Mouse (Mus musculus) urinary bladder, adult 18-20 months (tissue): Measurements from ENCODE around the gene Ccl20.

Experiments
- DNase-seq, 2 experiments: peaks; one replicate each; pipeline ENCODE4 v3.0.0; 2022; ENCODE audit warnings: low spot score in 2 of 2, mixed read lengths in 2 of 2

The Ccl20 gene

GRCm38 (mm10) chr1:83116447-83117137 is at the start of gene Ccl20:
Gene Ccl20 (plus strand): TSS chr1:83116766.
- DNase-seq: no peak

- no peak for DNase-seq
Measured at GRCm38 (mm10) chr1:83067205-83067604, 49.4 kb upstream of the Ccl20 start.

- no peak for DNase-seq
Measured at GRCm38 (mm10) chr1:83075526-83076189, 40.9 kb upstream of the Ccl20 start.

GRCm38 (mm10) chr1:83076190-83076917 is 40.2 kb upstream of the Ccl20 start:
- DNase-seq: no peak

- DNase-seq: no peak
Measured at GRCm38 (mm10) chr1:83077016-83077415, 39.5 kb upstream of the Ccl20 start.

GRCm38 (mm10) chr1:83084790-83085189 is 31.8 kb upstream of the Ccl20 start:
- DNase-seq: no peak

GRCm38 (mm10) chr1:83091268-83091667 is 25.3 kb upstream of the Ccl20 start:
- no peak for DNase-seq

- DNase-seq: no peak
Measured at GRCm38 (mm10) chr1:83096935-83097334, 19.6 kb upstream of the Ccl20 start.

- DNase-seq: no peak
Measured at GRCm38 (mm10) chr1:83099160-83099559, 17.4 kb upstream of the Ccl20 start.

GRCm38 (mm10) chr1:83099580-83100137 is 16.9 kb upstream of the Ccl20 start:
- no peak for DNase-seq

GRCm38 (mm10) chr1:83101891-83102290 is 14.7 kb upstream of the Ccl20 start:
- DNase-seq: no peak

GRCm38 (mm10) chr1:83105464-83105863 is 11.1 kb upstream of the Ccl20 start:
- DNase-seq: no peak

GRCm38 (mm10) chr1:83107410-83107978 is 9.1 kb upstream of the Ccl20 start:
- DNase-seq: no peak

- no peak for DNase-seq
Measured at GRCm38 (mm10) chr1:83110992-83111391, 5.6 kb upstream of the Ccl20 start.

GRCm38 (mm10) chr1:83111726-83112125 is 4.8 kb upstream of the Ccl20 start:
- no peak for DNase-seq

GRCm38 (mm10) chr1:83117217-83117616 is 651 bp downstream of the Ccl20 start:
- no peak for DNase-seq

- no peak for DNase-seq
Measured at GRCm38 (mm10) chr1:83117661-83118060, 1.1 kb downstream of the Ccl20 start.

- no peak for DNase-seq
Measured at GRCm38 (mm10) chr1:83119903-83120302, 3.3 kb downstream of the Ccl20 start.

- DNase-seq: no peak
Measured at GRCm38 (mm10) chr1:83120312-83120711, 3.7 kb downstream of the Ccl20 start.

- DNase-seq: peak; percentile 13 to 14
Measured at GRCm38 (mm10) chr1:83123201-83123600, 6.6 kb downstream of the Ccl20 start.

- peak in 1 of 2 experiments; percentile 64 for DNase-seq
Measured at GRCm38 (mm10) chr1:83135829-83136228, 19.3 kb downstream of the Ccl20 start.

- no peak for DNase-seq
Measured at GRCm38 (mm10) chr1:83137847-83138246, 21.3 kb downstream of the Ccl20 start.
